Mouse (Mus musculus): ENCODE data around the gene Pex14. TPM values are rescaled to one million over a fixed set of nuclear protein-coding genes. Genes with fewer than 3 reads are reported as not detected.

Gene Pex14
- polyA plus RNA-seq, 1 experiment from 2014 or later: 48.9 TPM

DNA sequence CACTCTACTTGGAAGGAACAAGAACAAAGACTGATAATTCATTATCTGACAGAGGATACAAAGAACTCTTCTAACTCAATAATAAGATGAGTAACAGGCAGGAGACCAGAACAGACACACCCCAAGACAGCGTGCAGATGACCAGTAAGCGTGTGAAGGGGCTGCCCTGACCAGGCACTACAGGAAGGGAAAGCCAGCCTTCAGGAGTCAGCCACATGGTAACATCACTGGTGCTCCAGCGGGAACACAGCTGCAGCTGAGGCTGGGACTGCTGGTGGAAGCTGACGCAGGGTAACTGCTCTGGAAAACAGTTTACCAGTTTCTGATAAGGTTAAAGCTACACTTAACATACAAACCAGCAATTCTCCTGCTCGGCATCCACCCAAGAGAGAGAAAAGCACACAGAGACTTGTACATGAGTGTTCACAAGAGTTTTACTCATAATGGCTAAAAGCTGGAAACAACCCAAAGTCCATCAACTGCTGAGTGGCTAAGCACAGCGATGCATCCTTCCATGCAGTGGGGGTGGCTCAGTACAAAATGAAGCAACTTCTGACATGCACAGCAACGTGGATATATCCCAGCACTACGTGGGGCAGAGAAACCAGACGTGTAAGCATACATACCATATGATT is 121.3 kb downstream of the Pex14 start:
- WGBS: 65% methylated on average over 9 of the region's 9 CpGs
- ATAC-seq: no peak
- Histone ChIP-seq H3K4me2 (replicated peaks; ENCODE audit: low read depth) (no peak overlapping the region), H3K9ac (ENCODE audit: low read depth, low read length) (no peak overlapping the region), H3K27me3 (replicated peaks; ENCODE audit: control insufficient read depth, insufficient read depth, low read length) (no peaks in the 10 kb centered on the region), H3K4me1 (replicated peaks; ENCODE audit: control insufficient read depth, insufficient read depth, low read length) (no peaks in the 10 kb centered on the region), H3K36me3 (ENCODE audit: control insufficient read depth, insufficient read depth) (peaks cover 8% of the 10 kb centered on the region; the same call in 1 of the 2 replicates), H3K9me3 (ENCODE audit: control insufficient read depth) (no peaks in the 10 kb centered on the region), H3K27ac (ENCODE audit: low read depth, low read length) (no peak overlapping the region), H3K4me3 (ENCODE audit: low read depth, low read length) (no peak overlapping the region)
- no peak for TF ChIP-seq CTCF (IDR thresholded peaks at IDR 0.05; ENCODE audit: low read depth)

- peaks cover 6% of the 10 kb centered on the region; the same call in 1 of the 2 replicates for H3K36me3 ChIP-seq (ENCODE audit: control insufficient read depth, insufficient read depth)
- no peak overlapping the region for H3K9ac ChIP-seq (ENCODE audit: low read depth, low read length)
- no peaks in the 10 kb centered on the region for H3K27me3 ChIP-seq (replicated peaks; ENCODE audit: control insufficient read depth, insufficient read depth, low read length)
- no peak for TF ChIP-seq CTCF (IDR thresholded peaks at IDR 0.05; ENCODE audit: low read depth)
- H3K4me2 ChIP-seq (replicated peaks; ENCODE audit: low read depth): no peak overlapping the region
- H3K27ac ChIP-seq (ENCODE audit: low read depth, low read length): no peak overlapping the region
- WGBS: 75% methylated on average over 7 of the region's 7 CpGs
- no peak for ATAC-seq
- no peaks in the 10 kb centered on the region for H3K9me3 ChIP-seq (ENCODE audit: control insufficient read depth)
- 0 out of 2 replicates have a peak, but pooled peaks cover 4% of the 10 kb centered on the region for H3K4me1 ChIP-seq (replicated peaks; ENCODE audit: control insufficient read depth, insufficient read depth, low read length)
- H3K4me3 ChIP-seq (ENCODE audit: low read depth, low read length): no peak overlapping the region
These were observed 124.8 kb downstream of the Pex14 start for GRCm38 (mm10) chr4:148974833-148975232.

DNA sequence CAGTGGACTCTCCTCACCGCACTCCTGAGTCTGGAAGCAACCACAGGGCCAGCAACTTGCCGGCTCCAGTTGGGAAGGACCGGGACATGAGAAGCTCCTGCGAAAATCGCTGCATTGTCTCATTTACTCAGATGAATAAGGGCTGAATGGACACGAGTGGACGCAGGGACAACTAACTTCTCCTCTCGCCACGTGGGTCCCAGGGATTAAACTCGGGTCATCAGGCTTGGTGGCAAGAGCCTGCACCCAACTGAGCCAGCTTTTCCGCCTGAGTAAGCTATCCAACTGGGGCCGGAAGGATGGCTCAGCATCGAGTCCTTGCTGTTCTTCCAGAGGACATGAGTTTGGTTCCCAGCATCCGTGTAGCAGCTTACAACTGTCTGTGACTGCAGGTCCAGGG is 126.3 kb downstream of the Pex14 start:
- H3K4me1 ChIP-seq (replicated peaks; ENCODE audit: control insufficient read depth, insufficient read depth, low read length): 0 out of 2 replicates have a peak, but pooled peaks cover 4% of the 10 kb centered on the region
- H3K9ac ChIP-seq (ENCODE audit: low read depth, low read length): no peak overlapping the region
- H3K27me3 ChIP-seq (replicated peaks; ENCODE audit: control insufficient read depth, insufficient read depth, low read length): no peaks in the 10 kb centered on the region
- 89% methylated on average over 14 of the region's 14 CpGs for WGBS
- H3K36me3 ChIP-seq (ENCODE audit: control insufficient read depth, insufficient read depth): peaks cover 7% of the 10 kb centered on the region; the same call in 1 of the 2 replicates
- TF ChIP-seq CTCF (IDR thresholded peaks at IDR 0.05; ENCODE audit: low read depth): no peak
- no peaks in the 10 kb centered on the region for H3K9me3 ChIP-seq (ENCODE audit: control insufficient read depth)
- no peak for ATAC-seq
- H3K27ac ChIP-seq (ENCODE audit: low read depth, low read length): no peak overlapping the region
- no peak overlapping the region for H3K4me2 ChIP-seq (replicated peaks; ENCODE audit: low read depth)
- H3K4me3 ChIP-seq (ENCODE audit: low read depth, low read length): no peak overlapping the region

DNA sequence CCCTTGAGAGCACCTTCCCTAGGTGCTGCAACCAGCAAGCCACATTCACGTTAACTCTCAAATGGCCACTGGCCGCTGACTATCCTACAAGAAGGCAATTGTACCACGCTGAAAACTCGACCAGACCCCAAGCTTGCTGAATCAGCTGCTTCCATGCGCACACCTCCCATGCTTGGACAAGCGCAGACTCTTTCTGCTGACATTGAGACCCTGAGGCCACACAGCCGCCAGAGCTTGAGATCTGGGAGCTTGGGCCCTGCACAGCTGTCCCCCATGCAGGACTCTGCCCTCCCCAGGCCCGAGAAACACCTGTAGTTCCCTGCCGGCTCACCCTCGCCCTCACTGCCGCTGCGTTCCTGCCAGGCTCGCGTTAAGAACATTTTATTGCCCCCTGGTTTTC is 127.0 kb downstream of the Pex14 start:
- no peak overlapping the region for H3K4me3 ChIP-seq (ENCODE audit: low read depth, low read length)
- no peak overlapping the region for H3K4me2 ChIP-seq (replicated peaks; ENCODE audit: low read depth)
- ATAC-seq: no peak
- TF ChIP-seq CTCF (IDR thresholded peaks at IDR 0.05; ENCODE audit: low read depth): no peak
- WGBS: 63% methylated on average over 14 of the region's 14 CpGs
- no peaks in the 10 kb centered on the region for H3K27me3 ChIP-seq (replicated peaks; ENCODE audit: control insufficient read depth, insufficient read depth, low read length)
- peaks cover 10% of the 10 kb centered on the region; the same call in 1 of the 2 replicates for H3K36me3 ChIP-seq (ENCODE audit: control insufficient read depth, insufficient read depth)
- no peaks in the 10 kb centered on the region for H3K9me3 ChIP-seq (ENCODE audit: control insufficient read depth)
- H3K4me1 ChIP-seq (replicated peaks; ENCODE audit: control insufficient read depth, insufficient read depth, low read length): 0 out of 2 replicates have a peak, but pooled peaks cover 4% of the 10 kb centered on the region
- no peak overlapping the region for H3K27ac ChIP-seq (ENCODE audit: low read depth, low read length)
- H3K9ac ChIP-seq (ENCODE audit: low read depth, low read length): no peak overlapping the region

GRCm38 (mm10) chr4:148971613-148972242 is 127.9 kb downstream of the Pex14 start:
- Histone ChIP-seq H3K4me1 (replicated peaks; ENCODE audit: control insufficient read depth, insufficient read depth, low read length) (0 out of 2 replicates have a peak, but pooled peaks cover 4% of the 10 kb centered on the region), H3K36me3 (ENCODE audit: control insufficient read depth, insufficient read depth) (peaks cover 12% of the 10 kb centered on the region; the same call in 1 of the 2 replicates), H3K9me3 (ENCODE audit: control insufficient read depth) (no peaks in the 10 kb centered on the region), H3K4me3 (ENCODE audit: low read depth, low read length) (no peak overlapping the region), H3K27ac (ENCODE audit: low read depth, low read length) (no peak overlapping the region), H3K4me2 (replicated peaks; ENCODE audit: low read depth) (no peak overlapping the region), H3K27me3 (replicated peaks; ENCODE audit: control insufficient read depth, insufficient read depth, low read length) (no peaks in the 10 kb centered on the region), H3K9ac (ENCODE audit: low read depth, low read length) (no peak overlapping the region)
- ATAC-seq: no peak
- TF ChIP-seq CTCF (IDR thresholded peaks at IDR 0.05; ENCODE audit: low read depth): no peak
- 60% methylated on average over 3 of the region's 3 CpGs for WGBS

- Histone ChIP-seq H3K9me3 (ENCODE audit: control insufficient read depth) (no peaks in the 10 kb centered on the region), H3K36me3 (ENCODE audit: control insufficient read depth, insufficient read depth) (peaks cover 20% of the 10 kb centered on the region; the same call in 1 of the 2 replicates), H3K27ac (ENCODE audit: low read depth, low read length) (no peak overlapping the region), H3K9ac (ENCODE audit: low read depth, low read length) (no peak overlapping the region), H3K4me1 (replicated peaks; ENCODE audit: control insufficient read depth, insufficient read depth, low read length) (0 out of 2 replicates have a peak, but pooled peaks cover 4% of the 10 kb centered on the region), H3K4me3 (ENCODE audit: low read depth, low read length) (no peak overlapping the region), H3K4me2 (replicated peaks; ENCODE audit: low read depth) (no peak overlapping the region), H3K27me3 (replicated peaks; ENCODE audit: control insufficient read depth, insufficient read depth, low read length) (no peaks in the 10 kb centered on the region)
- no peak for TF ChIP-seq CTCF (IDR thresholded peaks at IDR 0.05; ENCODE audit: low read depth)
- ATAC-seq: 0 out of 2 replicates have a peak, but pooled peaks have one; percentile 18
- 82% methylated on average over 4 of the region's 4 CpGs for WGBS
These were observed 128.9 kb downstream of the Pex14 start for GRCm38 (mm10) chr4:148970742-148971141.
